Mouse (Mus musculus) hematopoietic stem cell, adult 5-6 weeks (primary cell): ENCODE results near the gene Wbp2nl. TPM values are rescaled to one million over a fixed set of nuclear protein-coding genes. Genes with fewer than 3 reads are reported as not detected.

ENCODE experiments used
- ATAC-seq, 2 experiments: fragments of 125-278 bp in 1 of 2; replicated peaks in 1 of 2; 2 replicates each; pipeline ENCODE4 v1.8.0; 2016 to 2017; ENCODE audit warnings: inconsistent platforms in 2 of 2, mild to moderate bottlenecking in 2 of 2, moderate number of reproducible peaks in 2 of 2, low read depth in 1 of 2, moderate TSS enrichment in 1 of 2; ENCODE audit not compliant: low FRiP score in 2 of 2, poor library complexity in 2 of 2, severe bottlenecking in 2 of 2, insufficient read depth in 1 of 2, low TSS enrichment in 1 of 2
- total RNA-seq: library from RNA; stranded (forward); fragments of 172-1452, 232-1000 nt; gene quantifications from 2 replicates; pipeline ENCODE4 v1.2.3, GENCODE M21; 2017

Gene Wbp2nl
- total RNA-seq, 1 experiment from 2014 or later = not detected

DNA sequence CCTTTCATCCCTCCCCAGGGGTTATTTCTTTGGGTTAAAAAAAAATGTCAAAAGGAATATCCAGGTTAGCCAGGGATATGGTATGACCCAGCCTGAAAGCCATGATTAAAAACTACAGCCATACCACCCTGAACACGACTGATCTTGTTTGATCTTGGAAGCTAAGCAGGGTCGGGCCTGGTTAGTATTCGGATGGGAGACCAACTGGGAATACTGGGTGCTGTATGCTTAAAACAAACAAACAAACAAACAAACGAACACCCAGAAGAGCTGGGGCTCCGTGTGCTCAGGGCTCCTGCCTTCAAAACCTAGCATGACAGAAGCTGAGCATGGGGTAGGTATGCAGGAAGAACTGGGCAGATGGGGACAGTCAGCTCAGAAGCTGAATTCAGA lies 43.8 kb downstream of the Wbp2nl start:
- no peak for ATAC-seq

DNA sequence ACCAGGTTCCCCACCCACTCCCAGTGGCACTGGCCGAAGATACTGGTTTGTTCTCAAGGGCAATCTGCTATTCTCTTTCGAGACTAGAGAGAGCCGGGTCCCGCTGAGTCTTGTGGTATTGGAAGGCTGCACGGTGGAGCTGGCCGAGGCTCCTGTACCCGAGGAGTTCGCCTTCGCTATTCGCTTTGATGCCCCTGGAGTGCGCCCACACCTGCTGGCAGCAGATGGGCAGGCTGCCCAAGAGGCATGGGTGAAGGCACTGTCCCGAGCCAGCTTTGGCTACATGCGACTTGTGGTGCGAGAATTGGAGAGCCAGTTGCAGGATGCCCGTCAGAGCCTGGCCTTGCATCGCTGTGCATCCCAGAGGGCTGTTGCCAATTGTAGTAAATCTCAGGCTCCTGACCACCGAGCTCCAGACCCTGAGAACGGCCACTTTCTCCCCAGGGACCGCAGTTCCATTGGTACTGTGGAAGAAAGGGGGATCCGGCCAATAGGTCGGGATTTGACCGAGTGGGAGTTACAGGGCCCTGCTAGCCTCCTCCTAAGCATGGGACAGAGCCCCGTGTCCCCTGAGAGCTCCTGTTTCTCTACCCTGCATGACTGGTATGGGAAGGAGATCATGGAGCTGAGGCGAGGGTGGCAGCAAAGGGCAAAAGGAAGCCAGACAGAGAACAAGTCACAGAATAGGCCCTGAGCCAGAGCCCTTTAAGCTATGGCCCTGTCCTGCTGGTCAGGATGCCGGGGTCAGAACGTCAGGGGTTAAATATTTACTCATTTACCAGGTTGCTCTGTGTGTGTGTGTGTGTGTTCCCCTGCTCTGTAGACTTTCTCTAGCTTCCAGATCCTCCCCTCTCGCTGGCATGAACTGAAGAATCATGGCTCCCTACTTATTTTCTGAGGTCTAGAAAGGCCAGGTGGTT lies 44.9 kb downstream of the Wbp2nl start:
- ATAC-seq = no peak

DNA sequence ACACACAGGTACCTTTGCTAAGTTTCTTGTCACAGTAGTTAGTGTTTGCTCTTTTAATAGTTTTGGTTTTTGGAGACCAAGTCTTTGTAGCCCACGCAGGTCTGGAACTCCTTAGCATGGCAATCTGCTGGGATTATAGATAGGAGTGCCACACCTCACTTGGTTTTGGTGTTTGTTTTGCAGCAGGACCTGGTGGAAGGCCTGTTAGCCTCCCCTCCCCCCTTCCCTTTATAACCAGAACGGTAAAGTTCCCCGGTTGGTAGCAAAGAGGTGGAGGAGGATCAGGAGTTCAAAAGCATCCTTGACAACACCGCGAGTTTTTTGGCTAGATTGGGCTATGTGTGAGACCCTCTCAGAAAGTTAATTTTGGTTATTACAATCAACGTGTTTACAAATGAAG lies 46.2 kb downstream of the Wbp2nl start:
- ATAC-seq = no peak

DNA sequence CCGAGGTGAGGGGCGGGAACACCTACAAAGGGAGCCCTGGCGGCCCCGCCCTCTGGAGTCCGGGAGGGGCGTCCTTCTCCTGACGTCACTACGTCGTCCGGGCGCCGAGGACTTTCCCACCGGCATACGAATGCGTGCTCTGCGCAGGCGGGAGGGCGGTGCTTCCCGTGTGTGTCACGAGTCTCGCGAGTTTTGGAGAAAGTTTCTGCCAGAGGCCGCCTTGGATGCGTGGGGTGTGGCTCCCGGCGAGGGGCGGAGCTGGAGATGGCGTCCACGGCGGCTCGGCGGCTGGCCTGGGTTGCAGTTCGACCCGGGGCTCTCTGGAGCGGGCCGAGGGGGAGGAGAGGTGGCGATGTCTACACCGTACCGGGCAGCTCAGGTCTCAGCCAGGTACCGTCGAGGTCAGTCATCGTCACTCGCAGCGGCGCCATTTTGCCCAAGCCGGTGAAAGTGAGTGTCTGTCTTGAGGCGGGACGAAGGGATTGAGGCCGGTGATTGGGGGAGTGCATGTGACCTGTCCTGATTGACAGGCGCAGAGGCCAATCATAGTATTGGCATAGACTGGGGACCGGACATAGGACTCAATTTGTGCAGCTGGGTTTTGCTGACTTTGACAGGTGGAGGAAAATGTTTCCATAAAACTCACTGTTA lies 47.2 kb downstream of the Wbp2nl start:
- ATAC-seq = peak; percentile 77 to 83

DNA sequence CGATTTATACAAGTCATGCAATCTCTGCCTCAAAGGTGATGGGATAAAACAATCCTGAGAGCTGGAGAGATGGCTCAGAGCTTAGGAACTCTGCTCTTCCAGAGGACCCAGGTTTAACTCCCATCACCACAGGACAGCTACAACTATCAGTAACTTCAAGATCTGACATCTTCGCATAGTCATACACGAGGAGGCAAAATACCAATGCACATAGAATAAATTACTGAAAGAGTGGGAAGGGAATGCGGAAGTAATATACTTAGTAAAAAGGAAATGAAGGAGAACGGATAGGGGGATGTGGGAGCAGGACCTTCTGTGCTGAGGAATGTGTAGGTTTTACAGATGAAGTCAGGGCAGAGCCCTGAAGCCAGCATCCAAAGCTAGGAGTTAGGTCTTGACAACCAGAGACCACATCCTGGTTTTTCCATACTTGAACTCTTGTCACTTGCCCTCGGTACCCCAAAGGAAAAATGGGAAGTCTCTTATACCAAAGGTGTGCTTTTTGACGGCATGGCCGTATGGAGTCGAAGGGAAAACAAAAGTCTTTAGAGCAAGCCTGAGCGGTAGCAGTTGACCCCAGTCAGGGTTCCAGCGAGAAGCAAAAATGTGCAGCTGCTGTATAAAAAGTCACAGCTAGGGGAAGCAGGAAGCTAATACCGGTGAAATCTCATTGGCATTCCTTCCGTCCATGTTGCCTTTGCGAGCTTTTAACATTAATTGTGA lies 48.0 kb downstream of the Wbp2nl start:
- ATAC-seq = no peak

DNA sequence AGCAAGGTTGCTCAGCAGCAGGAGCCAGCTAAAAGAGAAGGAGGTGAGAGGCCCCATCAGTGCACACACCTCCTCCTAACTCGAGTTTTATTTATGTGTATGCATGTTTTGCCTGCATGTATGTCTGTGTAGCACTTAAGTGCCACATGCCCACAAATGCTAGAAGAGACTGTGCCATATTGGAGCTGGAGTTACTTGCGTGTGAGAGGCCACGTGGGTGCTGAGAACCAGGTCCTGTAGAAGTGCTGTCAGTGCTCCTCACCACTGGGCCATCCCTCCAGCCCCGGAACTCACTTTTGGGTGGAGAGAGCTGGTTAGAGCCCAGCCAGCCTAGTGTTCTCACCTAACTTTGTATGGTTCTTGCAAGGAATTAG lies 48.5 kb downstream of the Wbp2nl start:
- ATAC-seq = no peak

DNA sequence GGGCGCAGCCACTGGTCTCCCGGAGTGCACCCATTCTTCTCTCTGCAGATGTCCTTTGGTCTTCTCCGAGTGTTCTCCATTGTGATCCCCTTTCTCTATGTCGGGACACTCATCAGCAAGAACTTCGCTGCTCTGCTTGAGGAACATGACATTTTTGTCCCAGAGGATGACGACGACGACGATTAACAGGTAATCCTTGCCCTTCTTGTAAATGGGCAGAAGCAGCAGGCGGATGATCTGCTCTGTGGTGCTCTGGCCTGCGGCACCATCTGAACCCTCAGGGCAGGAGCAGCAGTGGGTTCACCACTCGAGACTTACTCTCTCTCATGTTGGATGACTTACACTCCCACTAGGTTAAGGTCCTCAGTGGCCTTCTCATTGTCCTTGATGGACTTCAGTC lies 49.1 kb downstream of the Wbp2nl start:
- ATAC-seq = no peak

DNA sequence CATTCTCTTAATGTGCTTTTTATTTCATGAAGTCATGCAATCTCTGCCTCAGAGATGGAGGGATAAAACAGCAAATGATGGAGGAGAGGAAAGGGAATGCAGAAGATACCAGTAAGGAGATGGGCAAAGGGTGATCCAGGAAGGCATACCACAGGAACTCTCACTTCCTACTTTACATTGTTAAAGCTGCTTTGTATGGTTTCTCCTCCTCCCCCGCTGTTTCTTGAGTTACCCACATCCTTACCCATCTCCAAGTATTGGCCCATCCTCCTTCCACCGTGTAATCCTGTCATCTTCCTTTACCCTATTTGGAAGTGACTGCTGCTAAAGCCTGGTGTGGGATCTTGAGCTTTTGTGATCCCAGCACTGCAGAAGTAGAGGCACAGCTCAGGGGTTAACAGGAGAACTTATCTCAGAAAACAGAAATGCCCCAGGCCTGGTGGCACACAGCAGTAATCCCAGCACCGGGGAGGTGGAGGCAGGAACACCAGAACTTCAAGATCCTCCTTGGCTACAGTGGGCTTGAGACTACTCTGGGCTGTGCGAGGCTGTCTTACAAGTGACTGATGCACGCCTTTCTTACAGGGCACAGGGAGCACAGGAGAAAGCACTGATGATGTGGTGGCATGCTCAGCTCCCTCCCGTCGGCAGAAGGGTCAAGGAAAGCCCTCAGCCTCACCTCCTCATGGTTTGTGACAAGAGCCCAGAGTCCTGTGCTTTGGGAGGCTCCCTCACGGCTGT lies 49.7 kb downstream of the Wbp2nl start:
- no peak for ATAC-seq

DNA sequence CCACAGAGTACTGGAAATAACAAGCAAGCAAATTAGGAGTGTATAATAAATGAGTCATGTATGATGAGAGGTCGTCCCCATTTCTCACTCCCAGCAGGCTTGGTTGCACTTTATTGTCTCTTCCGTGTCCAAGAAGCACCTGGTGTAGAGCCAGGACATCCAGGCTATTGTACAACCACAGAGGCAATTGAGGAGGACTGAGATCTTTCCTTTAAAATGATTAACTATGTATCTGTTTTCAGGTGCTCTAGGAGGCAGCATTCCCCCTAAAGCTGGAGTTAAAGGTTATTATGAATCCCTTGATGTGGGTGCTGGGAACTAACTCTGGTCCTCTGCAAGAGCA lies 50.2 kb downstream of the Wbp2nl start:
- no peak for ATAC-seq

DNA sequence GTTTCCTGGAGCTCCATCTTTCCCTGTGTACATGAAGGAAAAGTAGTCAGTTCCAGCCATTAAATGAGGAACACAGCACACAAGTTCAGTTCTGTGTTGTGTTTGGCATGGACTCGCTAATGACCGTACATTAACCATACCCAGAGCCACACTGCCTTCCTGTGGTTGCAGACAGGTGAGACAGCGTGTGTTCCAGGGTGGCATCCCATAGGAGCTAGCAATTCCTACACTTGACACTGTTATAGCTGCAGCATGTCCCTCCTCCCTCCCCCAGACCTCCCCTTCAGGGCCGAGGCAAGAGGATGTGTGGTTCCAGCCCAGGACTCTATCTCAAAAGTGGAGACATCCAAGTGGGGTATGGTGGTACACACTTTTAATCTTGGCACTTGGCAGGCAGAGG lies 51.6 kb downstream of the Wbp2nl start:
- ATAC-seq = no peak

DNA sequence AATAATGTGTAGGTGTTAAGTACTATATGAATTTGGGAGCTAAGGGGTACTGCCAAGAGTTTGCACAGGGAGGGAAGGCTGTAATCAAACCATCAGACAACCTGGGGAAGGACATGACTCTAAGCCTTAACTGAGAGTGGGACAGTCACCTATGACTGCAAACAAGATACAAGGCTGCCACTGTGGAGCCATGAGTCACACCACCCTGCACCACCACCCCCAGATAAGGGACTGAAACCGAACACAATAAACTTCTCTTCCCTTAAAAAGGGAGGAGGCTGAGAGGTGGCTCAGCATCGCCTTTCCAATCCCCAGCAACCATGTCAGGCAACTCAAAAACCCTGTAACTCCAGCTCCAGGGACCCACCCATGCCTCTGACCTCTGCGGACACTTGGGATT lies 52.7 kb downstream of the Wbp2nl start:
- ATAC-seq = no peak

DNA sequence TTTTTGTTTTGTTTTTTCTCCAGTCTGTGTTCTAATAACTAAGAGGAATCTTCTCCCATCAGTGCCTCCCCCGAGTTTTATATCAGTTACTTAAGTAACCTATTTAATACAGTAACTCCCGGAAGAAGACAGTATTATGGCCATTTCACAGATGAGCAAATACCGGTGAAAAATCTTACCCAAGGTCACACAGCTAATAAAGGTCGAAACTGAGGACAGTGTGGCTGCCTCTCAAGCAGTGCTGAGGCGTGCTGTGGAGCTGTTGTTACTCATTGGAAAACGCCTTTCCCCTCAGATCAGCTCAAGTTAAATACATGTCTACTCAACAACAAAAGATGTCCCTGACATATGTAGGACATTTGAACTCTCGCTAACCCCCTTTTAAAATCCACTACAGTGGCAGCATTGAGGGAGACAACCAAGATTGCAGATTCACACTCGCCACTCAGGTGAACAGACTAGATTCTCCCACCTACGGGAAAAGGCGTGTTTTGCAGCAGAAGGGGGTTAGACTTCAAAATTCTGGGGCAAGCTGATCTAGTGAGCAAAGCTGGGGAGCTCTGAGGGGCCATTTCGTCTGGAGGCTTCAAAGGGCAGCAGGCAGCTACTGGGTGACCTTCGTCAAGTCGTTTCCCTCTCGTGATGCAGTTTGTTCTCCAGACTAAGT lies 54.5 kb downstream of the Wbp2nl start:
- no peak for ATAC-seq

DNA sequence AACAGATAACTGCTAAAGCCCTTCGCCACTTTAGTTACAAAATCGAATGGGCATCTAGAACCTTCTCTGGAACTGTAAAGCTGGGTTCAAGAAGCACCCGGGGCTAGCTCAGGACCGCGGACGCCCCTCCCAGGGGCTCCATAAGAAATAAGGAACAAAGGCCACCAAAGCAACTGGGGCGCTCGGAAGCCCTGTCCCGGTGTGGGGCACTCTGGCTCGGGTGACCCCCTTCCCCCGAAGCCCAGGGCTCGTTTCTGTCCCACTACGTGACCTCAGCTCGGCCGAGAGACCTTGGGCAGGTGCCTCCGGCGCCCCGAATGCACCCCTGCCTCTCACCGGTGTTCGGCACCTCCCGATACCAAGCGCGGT lies 55.0 kb downstream of the Wbp2nl start:
- ATAC-seq = peak in 1 of 2 experiments; percentile 6; a peak in 1 of 4 replicates

DNA sequence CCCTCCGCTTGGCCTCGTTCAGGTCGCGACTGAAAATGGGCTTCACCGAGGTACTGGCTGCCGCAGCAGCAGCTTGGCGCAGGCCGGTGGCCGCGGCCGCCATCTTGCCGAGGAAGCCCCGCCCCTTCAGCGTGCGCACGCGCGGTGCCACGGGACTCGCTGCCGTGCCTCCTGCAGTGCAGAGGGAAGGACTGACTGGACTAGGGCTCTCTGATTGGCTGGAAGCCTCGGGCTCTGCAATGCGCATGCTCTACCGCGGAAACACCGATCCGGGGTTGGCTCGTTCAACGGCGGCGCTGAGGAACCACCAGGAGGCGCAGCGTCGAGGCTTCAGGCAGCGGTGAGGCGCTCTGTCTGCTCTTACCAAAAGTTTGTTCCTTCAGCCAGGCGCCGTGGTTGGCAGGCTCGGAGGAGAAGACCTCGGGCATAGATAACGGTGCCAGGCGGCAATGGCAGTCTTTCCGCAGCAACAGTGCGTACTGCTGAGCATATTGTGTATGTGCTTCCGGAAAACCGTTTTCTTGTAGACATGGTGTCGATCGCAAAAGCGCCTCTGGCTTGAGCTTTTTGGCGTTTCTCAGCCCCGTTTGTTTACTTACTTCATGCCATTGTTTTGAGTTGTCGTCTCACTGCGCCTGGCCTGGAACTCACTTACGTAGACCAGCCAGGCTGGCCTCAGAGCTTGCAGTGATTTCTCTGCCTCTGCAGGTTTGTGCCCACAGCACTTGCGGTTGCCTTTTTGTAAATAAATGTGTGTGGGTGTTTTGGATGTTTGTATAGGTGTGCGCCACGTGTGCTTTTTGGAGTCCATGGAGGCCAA lies 55.6 kb downstream of the Wbp2nl start, which contains the start of gene Ndufa6:
Gene Ndufa6 (minus strand): TSS at position 197 of the 820 bp plus-strand sequence.
- peak; percentile 98 to 99 for ATAC-seq

DNA sequence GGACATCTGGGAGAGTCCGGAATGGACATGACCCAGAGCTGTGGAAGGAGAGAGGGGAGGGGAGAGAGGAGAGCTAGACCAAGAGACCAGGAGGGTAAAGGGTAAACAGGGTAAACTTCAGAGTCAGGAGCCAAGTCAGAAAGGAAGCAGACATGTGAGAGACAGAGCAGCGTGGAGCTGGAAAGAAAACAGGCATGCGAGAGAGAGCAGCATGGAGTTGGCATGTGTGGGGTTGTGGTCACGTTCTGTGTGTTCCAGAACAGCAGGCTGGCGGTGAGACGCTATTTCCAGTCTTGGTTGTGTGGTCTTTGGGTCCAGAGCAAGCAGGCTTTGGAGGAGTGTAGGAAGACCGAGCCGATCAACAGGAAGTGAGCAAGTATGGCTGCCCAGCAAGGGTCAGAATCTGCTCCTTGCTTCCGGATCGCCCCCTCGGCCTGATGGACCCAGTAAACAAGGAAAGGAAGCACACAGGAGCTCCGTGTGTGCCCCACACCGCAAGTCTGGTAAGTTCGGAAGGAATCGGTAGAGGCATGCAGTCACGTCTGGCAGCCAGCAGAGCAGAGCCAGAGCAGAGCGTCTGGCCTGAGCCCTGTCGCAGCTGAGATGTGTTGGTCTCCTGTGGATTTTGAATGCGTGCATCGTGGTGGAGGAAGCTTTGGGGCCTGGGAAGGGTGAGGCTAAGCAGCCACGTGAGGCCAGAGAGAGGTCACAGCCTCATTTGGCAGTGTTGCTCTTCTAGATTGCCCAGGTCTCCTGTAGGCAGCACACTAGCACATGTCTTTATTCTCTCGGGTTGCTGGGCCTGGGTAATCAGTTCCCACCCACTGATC lies 59.9 kb downstream of the Wbp2nl start:
- ATAC-seq = no peak
